Mouse (Mus musculus): Measurements from ENCODE around the gene Amh.

DNA sequence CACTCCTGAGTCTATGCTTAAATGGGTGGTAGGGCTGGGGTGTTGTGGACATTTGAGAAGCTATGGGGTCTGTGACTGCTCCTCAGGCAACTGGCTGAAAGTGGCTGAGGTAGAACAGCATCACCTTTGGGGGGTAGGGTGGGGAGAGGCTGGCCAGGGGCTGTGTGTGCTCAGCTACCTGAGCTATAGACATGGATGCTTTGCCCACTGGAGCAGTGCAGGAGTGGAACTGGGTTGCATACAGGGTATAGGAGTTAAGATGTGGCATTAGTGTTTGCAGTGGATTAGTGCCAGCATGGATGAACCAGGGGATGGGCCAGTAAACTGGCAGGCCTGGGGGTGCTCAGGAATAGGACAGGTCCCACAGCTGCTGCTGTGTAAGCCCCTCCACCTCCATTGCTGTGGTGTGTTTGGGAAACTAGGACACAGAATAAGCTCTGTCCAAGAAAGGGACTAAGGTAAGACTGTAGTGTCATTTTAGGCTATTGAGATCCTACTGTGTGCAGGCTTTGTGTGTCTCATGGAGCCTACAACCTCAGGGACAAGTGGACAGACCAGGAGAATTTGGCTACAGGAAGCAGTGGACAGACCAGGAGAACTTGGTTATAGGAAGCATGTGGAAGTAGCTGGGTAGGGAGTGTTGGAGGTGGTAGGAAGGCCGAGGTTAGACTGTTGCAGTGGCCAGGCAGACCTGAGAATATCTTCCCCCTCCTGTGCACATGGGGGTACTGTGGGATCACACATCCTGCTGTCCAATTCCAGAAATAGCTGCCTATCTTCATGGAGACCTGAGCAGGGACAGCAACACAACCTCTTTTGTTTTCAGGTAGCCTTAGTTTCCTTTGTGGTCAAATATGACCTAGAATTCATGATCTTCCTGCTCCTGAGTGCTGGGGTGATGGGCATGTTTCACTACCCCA lies 24.6 kb downstream of the Amh start:
- TF ChIP-seq CTCF (IDR thresholded peaks at IDR 0.05; ENCODE audit: insufficient read depth, low read depth, low read length) (no peak), POLR2A (IDR thresholded peaks at IDR 0.05; ENCODE audit: insufficient read depth, low read depth, low read length) (no peak)

Measured in olfactory bulb, adult 2 months (tissue).